Mouse (Mus musculus) thymus, adult 2 months (tissue): ENCODE results near the gene Mxd4.

Experiments
- CTCF ChIP-seq: fragments of 200-500 bp; IDR thresholded peaks from 2 replicates; pipeline ENCODE4 v1.5.1; 2012; ENCODE audit warnings: mild to moderate bottlenecking, control low read depth, low read length, moderate library complexity, borderline replicate concordance; ENCODE audit not compliant: control insufficient read depth, poor library complexity, insufficient read depth; ENCODE audit errors: extremely low read depth
- POLR2A ChIP-seq: fragments of 200-500 bp; IDR thresholded peaks from 2 replicates; pipeline ENCODE4 v1.6.1; 2012; ENCODE audit warnings: mild to moderate bottlenecking, low read length, control low read depth, moderate library complexity; ENCODE audit not compliant: control insufficient read depth, poor library complexity, insufficient read depth; ENCODE audit errors: extremely low read depth

DNA sequence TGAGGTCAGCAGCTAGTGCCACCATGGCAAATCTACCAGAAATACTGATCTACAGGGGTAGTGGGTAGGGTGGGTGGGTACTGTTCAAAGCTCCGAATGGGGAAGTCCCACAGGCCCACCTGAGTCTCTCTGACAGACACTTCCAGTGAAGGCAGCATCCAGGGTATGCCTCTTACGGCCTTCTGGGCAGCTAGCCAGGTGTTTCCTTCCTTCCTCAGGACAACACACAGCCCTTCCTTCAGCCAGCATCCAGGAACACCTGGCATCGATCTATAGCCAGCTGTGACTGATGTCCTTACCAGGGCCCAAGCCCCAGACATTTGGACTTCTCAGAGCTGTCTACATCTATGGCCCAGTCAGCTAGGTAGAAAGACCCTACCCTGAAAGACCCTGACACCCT is 5.0 kb downstream of the Mxd4 start:
- TF ChIP-seq CTCF (no peak), POLR2A (no peak)
